ENCODE assay signal across 21 mouse cellular contexts in the genomic region with DNA sequence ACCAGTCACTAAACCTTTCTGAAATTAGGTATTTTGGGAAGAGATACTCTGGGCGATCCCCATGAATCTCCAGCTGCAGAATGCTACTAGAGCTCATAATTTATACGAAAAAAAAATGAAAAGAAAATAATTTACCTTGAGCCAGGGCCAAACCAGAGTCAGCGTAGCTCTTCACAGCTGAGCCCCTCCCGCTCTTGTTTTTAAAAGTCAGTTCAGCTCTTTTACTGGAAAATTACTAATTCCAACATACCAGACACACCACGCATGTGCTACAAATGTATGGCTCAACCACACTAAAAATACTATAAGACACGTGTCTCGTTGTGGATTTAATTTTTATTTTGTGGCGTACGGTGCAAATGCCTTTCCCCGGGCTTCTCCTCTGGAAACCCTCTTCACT. TPM values are rescaled to one million over a fixed set of nuclear protein-coding genes. Genes with fewer than 3 reads are reported as not detected.
A peak's percentile ranks its signal among the peaks of the same experiment; 100 is the strongest.
DNase-seq lines count a peak whose midpoint lies in the region; ATAC-seq and TF ChIP-seq lines count a peak whose summit lies in the region.
"Had no signal": no experiment of that assay in that cellular context is flagged by ENCODE, and none has a peak within 500 bp of the region (broad histone marks: within the 10 kb centered on the region; RNA-seq: fewer than 3 reads in every experiment).

No protein-coding gene starts in this region.

- H3K4me2 ChIP-seq in embryonic facial prominence, embryonic 13.5 days = peak overlapping the region; percentile 12; the same call in 1 of the 2 replicates
- no peak overlapping the region; the same call in 1 of the 2 replicates for H3K4me2 ChIP-seq in kidney, postnatal 0 days (ENCODE audit: low read length)
- H3K4me2 ChIP-seq in embryonic facial prominence, embryonic 15.5 days (replicated peaks) = no peak overlapping the region
- H3K4me2 ChIP-seq: heart, embryonic 12.5 days had no signal

- 59% methylated on average over 10 of the region's 10 CpGs for whole genome bisulfite sequencing in embryonic facial prominence, embryonic 13.5 days
- 93% methylated on average over 10 of the region's 10 CpGs for WGBS in embryonic facial prominence, embryonic 10.5 days
- WGBS in kidney, postnatal 0 days = 72% methylated on average over 10 of the region's 10 CpGs
- 40% methylated on average over 10 of the region's 10 CpGs for WGBS in embryonic facial prominence, embryonic 15.5 days

- peaks cover 4% of the 10 kb centered on the region; the same call in 1 of the 2 replicates for H3K4me1 ChIP-seq in embryonic facial prominence, embryonic 13.5 days
- no peaks in the 10 kb centered on the region for H3K4me1 ChIP-seq in embryonic facial prominence, embryonic 10.5 days
- H3K4me1 ChIP-seq in kidney, postnatal 0 days (replicated peaks; ENCODE audit: insufficient read depth, low read length) = no peaks in the 10 kb centered on the region
- H3K4me1 ChIP-seq in embryonic facial prominence, embryonic 15.5 days = 0 out of 2 replicates have a peak, but pooled peaks cover 7% of the 10 kb centered on the region
- H3K4me1 ChIP-seq: forebrain, embryonic 10.5 days had no signal

- no peaks in the 10 kb centered on the region for H3K27me3 ChIP-seq in embryonic facial prominence, embryonic 13.5 days
- H3K27me3 ChIP-seq in embryonic facial prominence, embryonic 10.5 days (replicated peaks; ENCODE audit: low read depth, poor library complexity, severe bottlenecking) = no peaks in the 10 kb centered on the region
- H3K27me3 ChIP-seq in kidney, postnatal 0 days (ENCODE audit: insufficient read depth, low read length) = no peaks in the 10 kb centered on the region
- no peaks in the 10 kb centered on the region for H3K27me3 ChIP-seq in embryonic facial prominence, embryonic 15.5 days
- H3K27me3 ChIP-seq: heart, embryonic 12.5 days; Patski had no signal

- no peak overlapping the region for H3K9ac ChIP-seq in embryonic facial prominence, embryonic 13.5 days
- no peak overlapping the region for H3K9ac ChIP-seq in kidney, postnatal 0 days (ENCODE audit: low read depth, low read length)
- no peak overlapping the region for H3K9ac ChIP-seq in embryonic facial prominence, embryonic 15.5 days
- H3K9ac ChIP-seq: heart, embryonic 12.5 days had no signal

- 0 out of 2 replicates have a peak overlapping the region, but pooled peaks have one; percentile 1 for H3K27ac ChIP-seq in embryonic facial prominence, embryonic 13.5 days
- H3K27ac ChIP-seq in embryonic facial prominence, embryonic 10.5 days (replicated peaks) = no peak overlapping the region
- no peak overlapping the region for H3K27ac ChIP-seq in kidney, postnatal 0 days
- peak overlapping the region; percentile 39 for H3K27ac ChIP-seq in embryonic facial prominence, embryonic 15.5 days (replicated peaks)
- H3K27ac ChIP-seq: forebrain, embryonic 10.5 days; gastrocnemius, adult 2 months had no signal

- H3K4me3 ChIP-seq in embryonic facial prominence, embryonic 13.5 days = no peak overlapping the region
- no peak overlapping the region for H3K4me3 ChIP-seq in embryonic facial prominence, embryonic 10.5 days
- H3K4me3 ChIP-seq in kidney, postnatal 0 days (replicated peaks; ENCODE audit: low read depth, low read length) = no peak overlapping the region
- no peak overlapping the region for H3K4me3 ChIP-seq in embryonic facial prominence, embryonic 15.5 days (replicated peaks)
- H3K4me3 ChIP-seq: erythroblast, embryonic 14.5 days; forebrain, embryonic 10.5 days; gastrocnemius, adult 2 months; heart, embryonic 12.5 days had no signal

- no peak for ATAC-seq in embryonic facial prominence, embryonic 13.5 days (ENCODE audit: insufficient number of reproducible peaks, insufficient read depth, low FRiP score, low TSS enrichment, low read depth)
- no peak for ATAC-seq in kidney, postnatal 0 days (replicated peaks; ENCODE audit: low FRiP score, low read depth)
- peak; percentile 34; the same call in 1 of the 2 replicates for ATAC-seq in embryonic facial prominence, embryonic 15.5 days (ENCODE audit: insufficient number of reproducible peaks, low FRiP score, low TSS enrichment, low read depth)
- ATAC-seq: forebrain, embryonic 14.5 days; hindbrain, embryonic 16.5 days; inflammation-experienced regulatory T-cells, adult 6 months; Patski had no signal

- TF ChIP-seq CTCF in kidney, postnatal 0 days (IDR thresholded peaks at IDR 0.05; ENCODE audit: low read depth) = no peak

- H3K9me3 ChIP-seq in embryonic facial prominence, embryonic 13.5 days = no peaks in the 10 kb centered on the region
- no peaks in the 10 kb centered on the region for H3K9me3 ChIP-seq in embryonic facial prominence, embryonic 10.5 days
- H3K9me3 ChIP-seq in kidney, postnatal 0 days (replicated peaks; ENCODE audit: low read length) = no peaks in the 10 kb centered on the region
- no peaks in the 10 kb centered on the region for H3K9me3 ChIP-seq in embryonic facial prominence, embryonic 15.5 days (replicated peaks)
- H3K9me3 ChIP-seq: forebrain, embryonic 10.5 days; heart, embryonic 12.5 days had no signal

- no peaks in the 10 kb centered on the region for H3K36me3 ChIP-seq in embryonic facial prominence, embryonic 13.5 days
- no peaks in the 10 kb centered on the region for H3K36me3 ChIP-seq in embryonic facial prominence, embryonic 10.5 days (replicated peaks)
- H3K36me3 ChIP-seq in kidney, postnatal 0 days (ENCODE audit: insufficient read depth, low read length) = no peaks in the 10 kb centered on the region
- no peaks in the 10 kb centered on the region for H3K36me3 ChIP-seq in embryonic facial prominence, embryonic 15.5 days
- H3K36me3 ChIP-seq: forebrain, embryonic 10.5 days had no signal

- DNase-seq in embryonic facial prominence, embryonic 10.5 days (ENCODE audit: low spot score) = no peak
- peak; percentile 44 for DNase-seq in kidney, postnatal 0 days (ENCODE audit: low spot score)
- no peak for DNase-seq in kidney, postnatal 10 days
- DNase-seq in adipocyte (ENCODE audit: low spot score) = no peak
- DNase-seq: adrenal gland, postnatal 10 days; cerebellum, adult 2 months; cerebellum, postnatal 10 days; gastrocnemius, adult 2 months; gastrocnemius, postnatal 36 days; heart, adult 18-20 months; heart, postnatal 36 days; kidney, adult 18-20 months had no signal

RNA-seq across cellular contexts. Expression of gene Arhgap31, which starts 50.5 kb away (rescaled TPM):
- 14.0 and 15.5 TPM in 2 replicates for polyA plus RNA-seq in embryonic facial prominence, embryonic 13.5 days (2015; fragmentation: Nextera tagmentation; extraction: Ambion mirVana)
- polyA plus RNA-seq in embryonic facial prominence, embryonic 10.5 days (2016; fragmentation: Nextera tagmentation; extraction: Ambion mirVana) = 9.6 and 12.0 TPM in 2 replicates
- 5.4 and 5.9 TPM in 2 replicates for polyA plus RNA-seq in kidney, postnatal 0 days (2015; fragmentation: Nextera tagmentation; extraction: Ambion mirVana)
- 14.5 and 16.3 TPM in 2 replicates for polyA plus RNA-seq in embryonic facial prominence, embryonic 15.5 days (2015; fragmentation: Nextera tagmentation; extraction: Ambion mirVana)

Comparison
In these comparisons a context has a peak if more than half of its experiments do, and no peak if none do; other contexts are left out.
1. H3K27ac ChIP-seq: peak in embryonic facial prominence, embryonic 13.5 days (single experiment) and embryonic facial prominence, embryonic 15.5 days (single experiment); none in embryonic facial prominence, embryonic 10.5 days (single experiment) and kidney, postnatal 0 days (single experiment).